Mouse (Mus musculus) lung, embryonic 15.5 days (tissue): ENCODE results near the gene Gm4553. TPM values are rescaled to one million over a fixed set of nuclear protein-coding genes. Genes with fewer than 3 reads are reported as not detected.
"Not testable (repeated sequence)": the region's sequence is repeated elsewhere in the genome, so short reads cannot be mapped to it uniquely, and the experiment has no call there.

Source experiments
- ATAC-seq: fragments of 200-750 bp; cut with Nextera tagmentation; 2 replicates; pipeline ENCODE4 v1.8.0; 2017; ENCODE audit warnings: moderate number of reproducible peaks, borderline replicate concordance; ENCODE audit not compliant: low FRiP score, low TSS enrichment; ENCODE audit errors: extremely low read depth
- H3K27ac ChIP-seq: fragments of 300-500 bp; sonication (generic); 2 replicates; pipeline ENCODE4 v1.5.1; 2015; ENCODE audit warnings: moderate library complexity, mild to moderate bottlenecking, inconsistent platforms
- H3K27me3 ChIP-seq: fragments of 300-500 bp; sonication (generic); 2 replicates; pipeline ENCODE4 v1.6.1; 2015; ENCODE audit warnings: inconsistent platforms
- H3K36me3 ChIP-seq: fragments of 300-500 bp; sonication (generic); 2 replicates; pipeline ENCODE4 v1.6.1; 2015; ENCODE audit warnings: inconsistent platforms
- H3K4me1 ChIP-seq: fragments of 300-500 bp; sonication (generic); 2 replicates; pipeline ENCODE4 v1.6.1; 2015; ENCODE audit warnings: inconsistent platforms
- H3K4me2 ChIP-seq: fragments of 300-500 bp; sonication (generic); 2 replicates; pipeline ENCODE4 v1.6.1; 2015; ENCODE audit warnings: inconsistent platforms, mild to moderate bottlenecking, moderate library complexity
- H3K4me3 ChIP-seq: fragments of 300-500 bp; sonication (generic); 2 replicates; pipeline ENCODE4 v1.5.1; 2015; ENCODE audit warnings: mild to moderate bottlenecking, inconsistent platforms
- H3K9ac ChIP-seq: fragments of 300-500 bp; sonication (generic); 2 replicates; pipeline ENCODE4 v1.6.1; 2015; ENCODE audit warnings: inconsistent platforms
- H3K9me3 ChIP-seq: fragments of 300-500 bp; sonication (generic); 2 replicates; pipeline ENCODE4 v1.6.1; 2016; ENCODE audit warnings: inconsistent platforms
- WGBS: fragments of 180-500 bp; shearing (Covaris S2); methylation state at CpG from one replicate; pipeline ENCODE4 v1.1.7; 2015; 5-methylcytosine and 5-hydroxymethylcytosine counted together
- polyA plus RNA-seq: library from polyadenylated mRNA; unstranded; fragments of >200 nt; fragmentation: Nextera tagmentation; extraction: Ambion mirVana; gene quantifications from 2 replicates; pipeline ENCODE4 v1.2.1, GENCODE M21; 2015

Gene Gm4553
- polyA plus RNA-seq, 1 experiment from 2014 or later: not detected

GRCm38 (mm10) chr7:142128843-142129242 is 36.7 kb downstream of the Gm4553 start:
- Histone ChIP-seq H3K4me2 (no peak overlapping the region), H3K9ac (no peak overlapping the region), H3K27me3 (no peaks in the 10 kb centered on the region), H3K9me3 (no peaks in the 10 kb centered on the region), H3K27ac (no peak overlapping the region), H3K36me3 (no peaks in the 10 kb centered on the region), H3K4me3 (no peak overlapping the region), H3K4me1 (no peaks in the 10 kb centered on the region)
- ATAC-seq: no peak
- WGBS: 55% methylated on average over 4 of the region's 4 CpGs

DNA sequence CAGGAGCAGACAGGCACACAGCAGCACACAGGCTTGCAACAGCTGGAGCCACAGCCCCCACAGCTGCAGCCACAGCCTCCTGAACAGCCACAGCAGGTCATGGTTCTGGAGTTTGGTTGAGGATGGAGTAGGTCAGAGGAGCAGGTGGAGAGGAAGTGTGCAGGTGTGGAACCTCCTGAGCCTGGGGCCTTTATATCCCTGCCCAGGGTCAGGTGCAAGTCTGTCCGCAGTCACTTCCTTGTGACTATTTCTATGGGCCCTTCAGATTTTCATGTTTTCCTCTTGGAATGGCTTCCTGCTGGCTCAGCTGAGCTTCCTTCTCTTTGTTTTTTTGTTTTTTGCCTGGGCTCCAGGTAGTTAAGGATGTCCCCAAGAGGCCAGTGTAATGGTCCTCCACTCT is 44.9 kb downstream of the Gm4553 start, which contains the start of gene Gm45618:
TSS of gene Gm45618 (minus strand) at position 101 of the 400 bp plus-strand sequence.
- H3K36me3 ChIP-seq, H3K9me3 ChIP-seq, H3K4me1 ChIP-seq, H3K27ac ChIP-seq, H3K27me3 ChIP-seq, H3K4me3 ChIP-seq, H3K4me2 ChIP-seq, ATAC-seq, H3K9ac ChIP-seq: not testable (repeated sequence)
- 86% methylated on average over 1 of the region's 1 CpGs for WGBS

DNA sequence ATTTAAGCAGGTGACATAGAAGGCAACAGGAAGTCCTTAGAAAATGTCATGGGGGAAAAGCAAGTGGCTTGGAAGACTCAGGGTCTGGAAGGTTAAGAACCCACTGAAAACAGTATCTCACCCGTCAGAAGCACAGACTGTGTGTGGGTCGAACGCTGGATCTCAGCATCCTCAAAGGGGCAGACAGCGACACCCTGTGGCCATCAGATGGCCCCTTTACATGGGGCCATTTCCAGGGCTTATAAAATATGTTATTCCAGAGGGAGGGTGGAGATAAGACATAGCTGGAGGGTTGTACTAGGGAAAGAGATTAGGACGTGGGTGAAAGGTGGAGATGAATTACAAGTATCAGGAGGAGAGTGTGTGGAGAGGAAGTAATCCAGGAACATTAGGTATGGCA is 45.9 kb downstream of the Gm4553 start:
- Histone ChIP-seq H3K9ac (no peak overlapping the region), H3K4me1 (no peaks in the 10 kb centered on the region), H3K36me3 (no peaks in the 10 kb centered on the region), H3K27ac (no peak overlapping the region), H3K4me3 (no peak overlapping the region), H3K9me3 (no peaks in the 10 kb centered on the region), H3K4me2 (no peak overlapping the region), H3K27me3 (no peaks in the 10 kb centered on the region)
- 12% methylated on average over 5 of the region's 5 CpGs for WGBS
- ATAC-seq: no peak

Other genes with a start within 250 kb of the Gm4553 start
- gene Tollip, start 247.2 kb downstream of the Gm4553 start, polyA plus RNA-seq: 46.5 and 50.7 TPM in 2 replicates
- gene Brsk2, start 216.0 kb downstream of the Gm4553 start, polyA plus RNA-seq: 0.48 and 0.69 TPM in 2 replicates
- 74.7 and 80.1 TPM in 2 replicates for gene Mob2, start 104.7 kb downstream of the Gm4553 start, polyA plus RNA-seq
- gene Dusp8, start 69.9 kb downstream of the Gm4553 start, polyA plus RNA-seq: 2.5 and 2.7 TPM in 2 replicates
- not detected in 2 replicates for gene Gm45618, start 45.0 kb downstream of the Gm4553 start, polyA plus RNA-seq
- gene Gm39115, start 29.7 kb downstream of the Gm4553 start, polyA plus RNA-seq: not detected in 2 replicates
- not detected in 2 replicates for gene Gm45337, start 21.1 kb downstream of the Gm4553 start, polyA plus RNA-seq
- gene Gm29735, start 8.6 kb downstream of the Gm4553 start, polyA plus RNA-seq: not detected in 2 replicates
- not detected in 2 replicates for gene Krtap5-2, start 10.3 kb upstream of the Gm4553 start, polyA plus RNA-seq
- gene Gm10153, start 24.6 kb upstream of the Gm4553 start, polyA plus RNA-seq: not detected in 2 replicates
- not detected in 2 replicates for gene Krtap5-3, start 35.6 kb upstream of the Gm4553 start, polyA plus RNA-seq
- not detected in 2 replicates for gene Gm7579, start 46.1 kb upstream of the Gm4553 start, polyA plus RNA-seq
- not detected in 2 replicates for gene Krtap5-5, start 64.2 kb upstream of the Gm4553 start, polyA plus RNA-seq
- gene Gm40460, start 75.3 kb upstream of the Gm4553 start, polyA plus RNA-seq: not detected in 2 replicates
- not detected in 2 replicates for gene Gm2431, start 92.6 kb upstream of the Gm4553 start, polyA plus RNA-seq
- not detected in 2 replicates for gene Gm4559, start 108.6 kb upstream of the Gm4553 start, polyA plus RNA-seq
- not detected in 2 replicates for gene Krtap5-1, start 131.4 kb upstream of the Gm4553 start, polyA plus RNA-seq
- not detected in 2 replicates for gene Krtap5-4, start 137.8 kb upstream of the Gm4553 start, polyA plus RNA-seq
- 5.4 and 5.7 TPM in 2 replicates for gene Ifitm10, start 208.0 kb upstream of the Gm4553 start, polyA plus RNA-seq
- gene Gm49369, start 216.9 kb upstream of the Gm4553 start, polyA plus RNA-seq: 0.39 and 0.72 TPM in 2 replicates
- gene Ctsd, start 222.3 kb upstream of the Gm4553 start, polyA plus RNA-seq: 272 and 299 TPM in 2 replicates